Mouse (Mus musculus) heart, adult 2 months (tissue): Measurements from ENCODE around the gene Eif3f. TPM values are rescaled to one million over a fixed set of nuclear protein-coding genes. Genes with fewer than 3 reads are reported as not detected.

Experiments used
- DNase-seq, 2 experiments: peaks; one replicate each; pipeline ENCODE4 v3.0.0; 2021
- H3K27ac ChIP-seq: fragments of 200-600 bp; 2 replicates; pipeline ENCODE4 v1.8.1; 2022
- H3K27me3 ChIP-seq: fragments of 200-500 bp; 2 replicates; pipeline ENCODE4 v1.6.1; 2012; ENCODE audit warnings: mild to moderate bottlenecking, low read length, inconsistent platforms, mixed read lengths; ENCODE audit not compliant: control insufficient read depth, insufficient read depth
- H3K36me3 ChIP-seq: fragments of 200-500 bp; 2 replicates; pipeline ENCODE4 v1.6.1; 2012; ENCODE audit warnings: low read length, inconsistent platforms; ENCODE audit not compliant: control insufficient read depth, insufficient read depth
- H3K4me1 ChIP-seq: fragments of 200-500 bp; 2 replicates; pipeline ENCODE4 v1.6.1; 2011; ENCODE audit warnings: low read length; ENCODE audit not compliant: control insufficient read depth, insufficient read depth
- H3K4me3 ChIP-seq: fragments of 200-600 bp; 2 replicates; pipeline ENCODE4 v1.8.1; 2022
- H3K79me2 ChIP-seq: fragments of 200-500 bp; replicated peaks from 2 replicates; pipeline ENCODE4 v1.6.1; 2012; ENCODE audit warnings: mild to moderate bottlenecking, inconsistent platforms, low read length, moderate library complexity, mixed read lengths; ENCODE audit not compliant: control insufficient read depth, insufficient read depth
- H3K9ac ChIP-seq: fragments of 200-500 bp; 2 replicates; pipeline ENCODE4 v1.6.1; 2012; ENCODE audit warnings: low read depth, mild to moderate bottlenecking, control low read depth, inconsistent platforms, low read length, mixed read lengths
- CTCF ChIP-seq: fragments of 200-600 bp; IDR thresholded peaks from 2 replicates; pipeline ENCODE4 v1.8.1; 2022; ENCODE audit warnings: antibody characterized with exemption, mild to moderate bottlenecking, moderate library complexity
- EP300 ChIP-seq: fragments of 200-500 bp; IDR thresholded peaks from 2 replicates; pipeline ENCODE4 v1.6.1; 2011; ENCODE audit warnings: low read depth, low read length, control low read depth; ENCODE audit not compliant: insufficient read depth
- POLR2A ChIP-seq: fragments of 200-500 bp; IDR thresholded peaks from 2 replicates; pipeline ENCODE4 v1.6.1; 2011; ENCODE audit warnings: mild to moderate bottlenecking, low read depth, low read length, control low read depth; ENCODE audit not compliant: insufficient read depth
- WGBS: fragments of 180-500 bp; shearing (Covaris S2); methylation state at CpG from one replicate; pipeline ENCODE4 v1.1.7; 2018; 5-methylcytosine and 5-hydroxymethylcytosine counted together
- intact Hi-C: fragments of 180-260 bp; cut with DNase I; formaldehyde crosslinking; loops from one replicate; pipeline ENCODE4 v1.15.1; 2025
- polyA plus RNA-seq: library from polyadenylated mRNA; depleted of rRNA; stranded (reverse); fragments of >200 nt; gene quantifications from 2 replicates; pipeline ENCODE4 v1.2.3, GENCODE M21; 2012; rRNA removed
- total RNA-seq, 2 experiments: library from RNA; stranded (reverse); gene quantifications; 2 replicates each; pipeline ENCODE4 v1.2.3; 2021

The Eif3f gene
- total and polyA plus RNA-seq, 3 experiments, result 72.8 to 97.2 (median 78.6) TPM

DNA sequence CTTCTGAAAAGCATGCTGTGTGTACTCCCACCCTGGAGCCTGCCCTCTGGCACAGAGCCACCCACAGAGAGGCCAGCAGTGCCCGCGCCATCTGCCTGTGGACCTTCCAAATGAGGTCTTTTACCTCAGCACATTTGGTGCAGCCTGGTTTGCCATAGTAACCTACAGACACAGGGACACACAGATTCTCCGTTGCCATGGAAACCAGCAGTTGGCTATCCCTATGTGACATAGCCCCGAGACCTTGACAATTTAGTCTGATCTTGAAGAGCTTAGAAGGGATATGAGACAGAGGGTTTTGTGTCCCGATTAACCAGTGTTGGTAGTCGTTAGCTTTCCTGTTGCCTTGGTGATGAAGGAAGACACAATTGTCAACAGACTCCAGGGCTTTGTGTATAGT is 38.1 kb downstream of the Eif3f start:
- no peaks in the 10 kb centered on the region for H3K79me2 ChIP-seq
- intact Hi-C loops, result no loop called here
- H3K9ac ChIP-seq, result no peak overlapping the region
- no peaks in the 10 kb centered on the region for H3K4me1 ChIP-seq
- WGBS, result 59% methylated on average over 6 of the region's 6 CpGs
- no peak for TF ChIP-seq EP300
- TF ChIP-seq POLR2A, result no peak
- TF ChIP-seq CTCF, result no peak
- no peak for DNase-seq
- H3K27me3 ChIP-seq, result no peaks in the 10 kb centered on the region
- no peaks in the 10 kb centered on the region for H3K36me3 ChIP-seq
- H3K27ac ChIP-seq, result no peak overlapping the region
- no peak overlapping the region for H3K4me3 ChIP-seq

- TF ChIP-seq POLR2A (no peak), CTCF (no peak), EP300 (no peak)
- WGBS, result 78% methylated on average over 3 of the region's 3 CpGs
- no peak overlapping the region for H3K4me3 ChIP-seq
- intact Hi-C loops, result no loop called here
- no peaks in the 10 kb centered on the region for H3K36me3 ChIP-seq
- H3K27ac ChIP-seq, result no peak overlapping the region
- H3K4me1 ChIP-seq, result no peaks in the 10 kb centered on the region
- no peaks in the 10 kb centered on the region for H3K79me2 ChIP-seq
- 0 out of 2 replicates have a peak, but pooled peaks cover 1% of the 10 kb centered on the region for H3K27me3 ChIP-seq
- no peak for DNase-seq
- H3K9ac ChIP-seq, result no peak overlapping the region
Measured at GRCm38 (mm10) chr7:108985934-108986708, 51.9 kb downstream of the Eif3f start.

- Histone ChIP-seq H3K27me3 (no peaks in the 10 kb centered on the region), H3K79me2 (no peaks in the 10 kb centered on the region), H3K9ac (no peak overlapping the region), H3K4me3 (no peak overlapping the region), H3K4me1 (peaks cover 4% of the 10 kb centered on the region; the same call in 1 of the 2 replicates), H3K27ac (no peak overlapping the region), H3K36me3 (no peaks in the 10 kb centered on the region)
- TF ChIP-seq POLR2A, result no peak
- no peak for TF ChIP-seq EP300
- no peak for TF ChIP-seq CTCF
- no peak for DNase-seq
- intact Hi-C loops, result no loop called here
- 81% methylated on average over 9 of the region's 9 CpGs for WGBS
Measured at GRCm38 (mm10) chr7:108991207-108991606, 57.0 kb downstream of the Eif3f start.

Other genes starting within 250 kb of the Eif3f start
- gene Olfr512, start 221.1 kb upstream of the Eif3f start, total RNA-seq, result not detected
- gene Olfr512, start 221.1 kb upstream of the Eif3f start, polyA plus RNA-seq, result not detected in 2 replicates
- not detected for gene Olfr513, start 183.4 kb upstream of the Eif3f start, total RNA-seq
- gene Olfr513, start 183.4 kb upstream of the Eif3f start, polyA plus RNA-seq, result not detected in 2 replicates
- not detected for gene Olfr514, start 108.4 kb upstream of the Eif3f start, total RNA-seq
- gene Olfr514, start 108.4 kb upstream of the Eif3f start, polyA plus RNA-seq, result not detected in 2 replicates
- gene Olfr516, start 83.9 kb upstream of the Eif3f start, total RNA-seq, result not detected
- not detected in 2 replicates for gene Olfr516, start 83.9 kb upstream of the Eif3f start, polyA plus RNA-seq
- gene Olfr517, start 62.0 kb upstream of the Eif3f start, total RNA-seq, result not detected
- gene Olfr517, start 62.0 kb upstream of the Eif3f start, polyA plus RNA-seq, result not detected in 2 replicates
- gene Olfr518, start 49.4 kb upstream of the Eif3f start, total RNA-seq, result not detected
- not detected in 2 replicates for gene Olfr518, start 49.4 kb upstream of the Eif3f start, polyA plus RNA-seq
- gene Olfr519, start 40.0 kb upstream of the Eif3f start, total RNA-seq, result not detected
- not detected in 2 replicates for gene Olfr519, start 40.0 kb upstream of the Eif3f start, polyA plus RNA-seq
- gene Nlrp10, start 4.2 kb upstream of the Eif3f start, total RNA-seq, result 10 to 100 TPM; 17.4 to 21.0 TPM
- 8.1 and 14.4 TPM in 2 replicates for gene Nlrp10, start 4.2 kb upstream of the Eif3f start, polyA plus RNA-seq
- under 1 TPM; 0.26 to 0.52 TPM for gene Tub, start 15.9 kb downstream of the Eif3f start, total RNA-seq
- 0.45 and 1.2 TPM in 2 replicates for gene Tub, start 15.9 kb downstream of the Eif3f start, polyA plus RNA-seq
- 1 to 10 TPM; 1.1 to 1.9 TPM for gene Ric3, start 148.9 kb downstream of the Eif3f start, total RNA-seq
- gene Ric3, start 148.9 kb downstream of the Eif3f start, polyA plus RNA-seq, result 0.57 and 0.79 TPM in 2 replicates
- 1 to 10 TPM; 2.0 to 2.8 TPM for gene Lmo1, start 240.8 kb downstream of the Eif3f start, total RNA-seq
- 8.1 and 8.6 TPM in 2 replicates for gene Lmo1, start 240.8 kb downstream of the Eif3f start, polyA plus RNA-seq